Mouse (Mus musculus): ENCODE results near the gene March6. TPM values are rescaled to one million over a fixed set of nuclear protein-coding genes. Genes with fewer than 3 reads are reported as not detected.

March6 gene
- polyA plus RNA-seq, 1 experiment = 24.0 TPM

DNA sequence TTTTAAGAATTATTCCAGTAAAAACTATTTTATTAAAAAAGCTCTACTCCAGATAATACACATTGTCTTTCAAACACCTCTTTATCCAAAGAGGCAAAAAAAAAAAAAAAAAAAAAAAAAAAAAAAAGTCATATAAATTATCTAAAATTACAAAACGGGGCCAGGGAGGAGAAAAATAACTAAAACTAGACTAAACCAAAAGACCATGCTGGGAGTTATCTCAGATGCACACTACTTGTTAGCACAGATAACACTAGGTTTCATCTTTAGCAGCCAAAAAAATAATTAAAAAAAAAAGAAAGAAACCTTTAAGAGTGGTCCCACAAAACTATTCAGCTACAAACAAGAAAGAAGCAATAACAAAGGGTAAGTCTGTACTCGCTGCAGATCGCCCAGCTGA, 27.4 kb downstream of the March6 start:
- Histone ChIP-seq H3K4me3 (ENCODE audit: control insufficient read depth, insufficient read depth, low read length) (no peak overlapping the region), H3K36me3 (ENCODE audit: control insufficient read depth, insufficient read depth, low read length) (peaks cover 24% of the 10 kb centered on the region), H3K27ac (ENCODE audit: control insufficient read depth, insufficient read depth, low read length) (no peak overlapping the region), H3K4me1 (replicated peaks; ENCODE audit: control insufficient read depth, insufficient read depth, low read length) (no peaks in the 10 kb centered on the region), H3K27me3 (ENCODE audit: control insufficient read depth, insufficient read depth, low read length) (no peaks in the 10 kb centered on the region)
- no peak for DNase-seq
- TF ChIP-seq POLR2A (IDR thresholded peaks at IDR 0.05; ENCODE audit: control insufficient read depth, extremely low read depth, insufficient read depth, low read length, poor library complexity) (no peak), CTCF (IDR thresholded peaks at IDR 0.05; ENCODE audit: borderline replicate concordance, control insufficient read depth, extremely low read depth, insufficient read depth, low read length, poor library complexity) (no peak)
- WGBS = 93% methylated on average over 3 of the region's 3 CpGs

GRCm38 (mm10) chr15:31502996-31503395, 27.9 kb downstream of the March6 start:
- Histone ChIP-seq H3K4me3 (ENCODE audit: control insufficient read depth, insufficient read depth, low read length) (no peak overlapping the region), H3K4me1 (replicated peaks; ENCODE audit: control insufficient read depth, insufficient read depth, low read length) (no peaks in the 10 kb centered on the region), H3K27ac (ENCODE audit: control insufficient read depth, insufficient read depth, low read length) (no peak overlapping the region), H3K36me3 (ENCODE audit: control insufficient read depth, insufficient read depth, low read length) (peaks cover 28% of the 10 kb centered on the region), H3K27me3 (ENCODE audit: control insufficient read depth, insufficient read depth, low read length) (no peaks in the 10 kb centered on the region)
- DNase-seq = no peak
- WGBS = 94% methylated on average over 4 of the region's 4 CpGs
- TF ChIP-seq CTCF (IDR thresholded peaks at IDR 0.05; ENCODE audit: borderline replicate concordance, control insufficient read depth, extremely low read depth, insufficient read depth, low read length, poor library complexity) (no peak), POLR2A (IDR thresholded peaks at IDR 0.05; ENCODE audit: control insufficient read depth, extremely low read depth, insufficient read depth, low read length, poor library complexity) (no peak)

DNA sequence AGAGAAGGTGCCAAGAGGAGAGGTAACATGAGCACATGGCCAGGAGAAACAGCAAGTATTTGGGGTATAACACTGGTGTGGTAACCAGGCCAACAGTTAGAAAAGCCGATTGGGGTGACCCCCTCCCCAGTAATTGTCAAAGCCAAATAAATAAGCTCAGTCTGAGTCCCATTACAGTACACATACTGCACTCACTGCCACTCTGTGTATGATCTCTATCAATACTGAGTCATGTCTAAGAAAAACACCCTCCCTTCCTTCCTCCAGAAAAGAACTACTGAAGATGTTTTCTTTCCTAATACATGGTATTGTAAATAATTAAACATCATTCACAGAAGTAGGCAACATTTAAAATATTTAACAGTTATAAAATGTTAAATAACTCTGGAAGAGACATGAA, 28.5 kb downstream of the March6 start:
- WGBS = 85% methylated on average over 1 of the region's 1 CpGs
- H3K36me3 ChIP-seq (ENCODE audit: control insufficient read depth, insufficient read depth, low read length) = peaks cover 35% of the 10 kb centered on the region
- no peaks in the 10 kb centered on the region for H3K4me1 ChIP-seq (replicated peaks; ENCODE audit: control insufficient read depth, insufficient read depth, low read length)
- DNase-seq = no peak
- no peak overlapping the region for H3K4me3 ChIP-seq (ENCODE audit: control insufficient read depth, insufficient read depth, low read length)
- no peak overlapping the region for H3K27ac ChIP-seq (ENCODE audit: control insufficient read depth, insufficient read depth, low read length)
- no peaks in the 10 kb centered on the region for H3K27me3 ChIP-seq (ENCODE audit: control insufficient read depth, insufficient read depth, low read length)
- TF ChIP-seq CTCF (IDR thresholded peaks at IDR 0.05; ENCODE audit: borderline replicate concordance, control insufficient read depth, extremely low read depth, insufficient read depth, low read length, poor library complexity) = no peak
- no peak for TF ChIP-seq POLR2A (IDR thresholded peaks at IDR 0.05; ENCODE audit: control insufficient read depth, extremely low read depth, insufficient read depth, low read length, poor library complexity)

GRCm38 (mm10) chr15:31494803-31495202, 36.0 kb downstream of the March6 start:
- H3K4me1 ChIP-seq (replicated peaks; ENCODE audit: control insufficient read depth, insufficient read depth, low read length) = no peaks in the 10 kb centered on the region
- H3K4me3 ChIP-seq (ENCODE audit: control insufficient read depth, insufficient read depth, low read length) = no peak overlapping the region
- H3K27me3 ChIP-seq (ENCODE audit: control insufficient read depth, insufficient read depth, low read length) = no peaks in the 10 kb centered on the region
- peaks cover 49% of the 10 kb centered on the region for H3K36me3 ChIP-seq (ENCODE audit: control insufficient read depth, insufficient read depth, low read length)
- TF ChIP-seq CTCF (IDR thresholded peaks at IDR 0.05; ENCODE audit: borderline replicate concordance, control insufficient read depth, extremely low read depth, insufficient read depth, low read length, poor library complexity) (no peak), POLR2A (IDR thresholded peaks at IDR 0.05; ENCODE audit: control insufficient read depth, extremely low read depth, insufficient read depth, low read length, poor library complexity) (no peak)
- H3K27ac ChIP-seq (ENCODE audit: control insufficient read depth, insufficient read depth, low read length) = no peak overlapping the region
- no peak for DNase-seq
- WGBS = 97% methylated on average over 9 of the region's 9 CpGs

- no peak for DNase-seq
- TF ChIP-seq POLR2A (IDR thresholded peaks at IDR 0.05; ENCODE audit: control insufficient read depth, extremely low read depth, insufficient read depth, low read length, poor library complexity) (no peak), CTCF (IDR thresholded peaks at IDR 0.05; ENCODE audit: borderline replicate concordance, control insufficient read depth, extremely low read depth, insufficient read depth, low read length, poor library complexity) (no peak)
- H3K36me3 ChIP-seq (ENCODE audit: control insufficient read depth, insufficient read depth, low read length) = peaks cover 53% of the 10 kb centered on the region
- no peak overlapping the region for H3K4me3 ChIP-seq (ENCODE audit: control insufficient read depth, insufficient read depth, low read length)
- no peaks in the 10 kb centered on the region for H3K4me1 ChIP-seq (replicated peaks; ENCODE audit: control insufficient read depth, insufficient read depth, low read length)
- WGBS = 95% methylated on average over 3 of the region's 3 CpGs
- H3K27me3 ChIP-seq (ENCODE audit: control insufficient read depth, insufficient read depth, low read length) = no peaks in the 10 kb centered on the region
- no peak overlapping the region for H3K27ac ChIP-seq (ENCODE audit: control insufficient read depth, insufficient read depth, low read length)
These were observed 36.5 kb downstream of the March6 start for GRCm38 (mm10) chr15:31494310-31494709.

- Histone ChIP-seq H3K27me3 (ENCODE audit: control insufficient read depth, insufficient read depth, low read length) (no peaks in the 10 kb centered on the region), H3K27ac (ENCODE audit: control insufficient read depth, insufficient read depth, low read length) (no peak overlapping the region), H3K36me3 (ENCODE audit: control insufficient read depth, insufficient read depth, low read length) (peaks cover 41% of the 10 kb centered on the region), H3K4me1 (replicated peaks; ENCODE audit: control insufficient read depth, insufficient read depth, low read length) (no peaks in the 10 kb centered on the region), H3K4me3 (ENCODE audit: control insufficient read depth, insufficient read depth, low read length) (no peak overlapping the region)
- TF ChIP-seq POLR2A (IDR thresholded peaks at IDR 0.05; ENCODE audit: control insufficient read depth, extremely low read depth, insufficient read depth, low read length, poor library complexity) (no peak), CTCF (IDR thresholded peaks at IDR 0.05; ENCODE audit: borderline replicate concordance, control insufficient read depth, extremely low read depth, insufficient read depth, low read length, poor library complexity) (no peak)
- 96% methylated on average over 2 of the region's 2 CpGs for WGBS
- DNase-seq = no peak
These were observed 43.4 kb downstream of the March6 start for GRCm38 (mm10) chr15:31487407-31487806.

GRCm38 (mm10) chr15:31476678-31477077, 54.2 kb downstream of the March6 start:
- Histone ChIP-seq H3K27me3 (ENCODE audit: control insufficient read depth, insufficient read depth, low read length) (no peaks in the 10 kb centered on the region), H3K4me3 (ENCODE audit: control insufficient read depth, insufficient read depth, low read length) (no peak overlapping the region), H3K27ac (ENCODE audit: control insufficient read depth, insufficient read depth, low read length) (peak overlapping the region; percentile 66), H3K4me1 (replicated peaks; ENCODE audit: control insufficient read depth, insufficient read depth, low read length) (peaks cover 9% of the 10 kb centered on the region), H3K36me3 (ENCODE audit: control insufficient read depth, insufficient read depth, low read length) (peaks cover 46% of the 10 kb centered on the region)
- WGBS = 84% methylated on average over 1 of the region's 1 CpGs
- DNase-seq = no peak
- TF ChIP-seq CTCF (IDR thresholded peaks at IDR 0.05; ENCODE audit: borderline replicate concordance, control insufficient read depth, extremely low read depth, insufficient read depth, low read length, poor library complexity) = no peak
- TF ChIP-seq POLR2A (IDR thresholded peaks at IDR 0.05; ENCODE audit: control insufficient read depth, extremely low read depth, insufficient read depth, low read length, poor library complexity) = no peak
